Mouse (Mus musculus) kidney, adult 2 months (tissue): ENCODE data around the gene Gm960.

Experiments
- CTCF ChIP-seq: fragments of 200-500 bp; conservative IDR thresholded peaks from 2 replicates; pipeline ENCODE4 v1.5.1; 2011; ENCODE audit warnings: low read depth, mild to moderate bottlenecking, control low read depth, low read length, moderate library complexity, mixed read lengths; ENCODE audit not compliant: insufficient read depth, insufficient read length
- POLR2A ChIP-seq: fragments of 200-500 bp; IDR thresholded peaks from one replicate; pipeline ENCODE4 v1.6.1; 2011; ENCODE audit warnings: low read depth, low read length, control low read depth

DNA sequence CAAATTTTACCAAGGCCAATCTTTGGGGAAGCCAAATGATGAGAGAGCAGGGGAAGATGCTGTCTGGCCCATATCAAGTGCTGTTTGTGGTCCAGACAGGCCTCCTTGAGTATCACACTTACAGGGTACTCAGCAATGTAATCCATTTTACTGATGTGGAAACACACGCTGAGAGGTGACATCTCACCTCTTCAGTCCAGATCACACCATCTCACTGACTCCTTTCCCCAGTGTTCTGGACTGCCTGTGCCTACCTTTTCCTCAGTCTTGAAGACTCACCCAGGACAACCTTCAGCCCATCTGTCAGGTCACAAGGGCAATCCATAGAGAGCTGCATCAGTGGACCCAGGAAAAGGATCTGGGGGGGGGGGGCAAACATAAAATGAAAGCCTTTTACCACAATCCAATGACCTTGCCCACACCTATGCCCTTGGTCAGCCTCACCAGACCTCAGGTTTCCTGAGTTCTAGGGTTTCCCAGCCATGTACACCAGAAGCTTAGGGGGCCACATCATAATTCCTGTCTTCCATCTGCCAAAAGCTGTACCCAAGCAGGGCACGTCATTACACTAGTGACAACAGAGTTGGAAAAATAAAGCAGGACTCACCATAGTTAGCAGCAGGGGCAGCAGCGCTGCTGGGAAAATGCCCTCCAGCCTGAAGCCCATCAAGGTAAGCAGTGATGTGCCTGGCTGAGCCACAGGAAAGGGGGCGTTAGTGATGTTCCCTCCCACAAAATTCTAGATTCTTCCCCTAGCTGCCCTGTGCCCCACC lies 73.9 kb downstream of the Gm960 start:
- TF ChIP-seq POLR2A = no peak
- TF ChIP-seq CTCF = no peak
